Mouse (Mus musculus): ENCODE results near the gene Cox4i1. TPM values are rescaled to one million over a fixed set of nuclear protein-coding genes. Genes with fewer than 3 reads are reported as not detected.
A peak's percentile ranks its signal among the peaks of the same experiment; 100 is the strongest.

Gene Cox4i1
- total RNA-seq, 2 experiments from 2014 or later, result 1,541 to 1,794 TPM

- no peak for DNase-seq
- intact Hi-C loops (cut with DNase I; ENCODE audit: low total_unique reads), result loop anchor here (2.0 kb wide), 1 partner anchor 49 kb away; no protein-coding TSS in a partner anchor
These were observed 17.6 kb downstream of the Cox4i1 start for GRCm38 (mm10) chr8:120685591-120685990.

- intact Hi-C loops (cut with DNase I; ENCODE audit: low total_unique reads), result no loop called here
- DNase-seq, result peak; percentile 52
These were observed 18.0 kb downstream of the Cox4i1 start for GRCm38 (mm10) chr8:120686051-120686450.

GRCm38 (mm10) chr8:120686576-120686975 is 18.6 kb downstream of the Cox4i1 start:
- DNase-seq, result no peak
- intact Hi-C loops (cut with DNase I; ENCODE audit: low total_unique reads), result no loop called here

- peak; percentile 53 for DNase-seq
- intact Hi-C loops (cut with DNase I; ENCODE audit: low total_unique reads), result no loop called here
These were observed 19.8 kb downstream of the Cox4i1 start for GRCm38 (mm10) chr8:120687786-120688185.

- intact Hi-C loops (cut with DNase I; ENCODE audit: low total_unique reads), result no loop called here
- DNase-seq, result no peak
These were observed 20.5 kb downstream of the Cox4i1 start for GRCm38 (mm10) chr8:120688511-120688910.

GRCm38 (mm10) chr8:120692934-120693333 is 24.9 kb downstream of the Cox4i1 start:
- intact Hi-C loops (cut with DNase I; ENCODE audit: low total_unique reads), result no loop called here
- DNase-seq, result no peak

GRCm38 (mm10) chr8:120693861-120694493 is 26.0 kb downstream of the Cox4i1 start:
- no peak for DNase-seq
- intact Hi-C loops (cut with DNase I; ENCODE audit: low total_unique reads), result no loop called here

- DNase-seq, result peak; percentile 44
- intact Hi-C loops (cut with DNase I; ENCODE audit: low total_unique reads), result no loop called here
These were observed 28.6 kb downstream of the Cox4i1 start for GRCm38 (mm10) chr8:120696401-120697153.

GRCm38 (mm10) chr8:120697154-120697978 is 29.3 kb downstream of the Cox4i1 start:
- DNase-seq, result peak; percentile 68
- intact Hi-C loops (cut with DNase I; ENCODE audit: low total_unique reads), result no loop called here

- intact Hi-C loops (cut with DNase I; ENCODE audit: low total_unique reads), result no loop called here
- no peak for DNase-seq
These were observed 29.9 kb downstream of the Cox4i1 start for GRCm38 (mm10) chr8:120697979-120698272.

- intact Hi-C loops (cut with DNase I; ENCODE audit: low total_unique reads), result no loop called here
- no peak for DNase-seq
These were observed 30.4 kb downstream of the Cox4i1 start for GRCm38 (mm10) chr8:120698426-120698825.

GRCm38 (mm10) chr8:120699079-120699478 is 31.1 kb downstream of the Cox4i1 start:
- no peak for DNase-seq
- intact Hi-C loops (cut with DNase I; ENCODE audit: low total_unique reads), result no loop called here

GRCm38 (mm10) chr8:120699565-120699964 is 31.5 kb downstream of the Cox4i1 start:
- intact Hi-C loops (cut with DNase I; ENCODE audit: low total_unique reads), result no loop called here
- no peak for DNase-seq

GRCm38 (mm10) chr8:120700053-120700452 is 32.0 kb downstream of the Cox4i1 start:
- DNase-seq, result no peak
- intact Hi-C loops (cut with DNase I; ENCODE audit: low total_unique reads), result no loop called here

GRCm38 (mm10) chr8:120701758-120702465 is 33.9 kb downstream of the Cox4i1 start:
- no peak for DNase-seq
- intact Hi-C loops (cut with DNase I; ENCODE audit: low total_unique reads), result no loop called here

GRCm38 (mm10) chr8:120704203-120704602 is 36.2 kb downstream of the Cox4i1 start:
- intact Hi-C loops (cut with DNase I; ENCODE audit: low total_unique reads), result no loop called here
- DNase-seq, result peak; percentile 41

GRCm38 (mm10) chr8:120705163-120705562 is 37.1 kb downstream of the Cox4i1 start:
- intact Hi-C loops (cut with DNase I; ENCODE audit: low total_unique reads), result no loop called here
- DNase-seq, result no peak

GRCm38 (mm10) chr8:120706193-120706592 is 38.2 kb downstream of the Cox4i1 start:
- intact Hi-C loops (cut with DNase I; ENCODE audit: low total_unique reads), result no loop called here
- DNase-seq, result no peak

GRCm38 (mm10) chr8:120709176-120709575 is 41.2 kb downstream of the Cox4i1 start:
- intact Hi-C loops (cut with DNase I; ENCODE audit: low total_unique reads), result no loop called here

GRCm38 (mm10) chr8:120715200-120715599 is 47.2 kb downstream of the Cox4i1 start:
- no peak for DNase-seq

More at GRCm38 (mm10) chr8:120709176-120709575, 41.2 kb downstream of the Cox4i1 start:
- no peak for DNase-seq

More at GRCm38 (mm10) chr8:120715200-120715599, 47.2 kb downstream of the Cox4i1 start:
- intact Hi-C loops (cut with DNase I; ENCODE audit: low total_unique reads), result no loop called here
